Mouse (Mus musculus) frontal cortex, postnatal 25 days (tissue): ENCODE data around the gene Mical3.

ENCODE experiments used
- DNase-seq, 2 experiments: peaks; one replicate each; pipeline ENCODE4 v3.0.0; 2022; ENCODE audit warnings: low spot score in 2 of 2

Gene Mical3

GRCm38 (mm10) chr6:120903961-120904360, 226.8 kb downstream of the Mical3 start:
- DNase-seq: no peak

GRCm38 (mm10) chr6:120903450-120903912, 227.3 kb downstream of the Mical3 start:
- DNase-seq: no peak

- no peak for DNase-seq
Measured at GRCm38 (mm10) chr6:120901776-120902645, 228.8 kb downstream of the Mical3 start.

GRCm38 (mm10) chr6:120898188-120898833, 232.5 kb downstream of the Mical3 start:
- DNase-seq: peak in 1 of 2 experiments; percentile 25

- DNase-seq: no peak
Measured at GRCm38 (mm10) chr6:120894524-120894923, 236.3 kb downstream of the Mical3 start.

GRCm38 (mm10) chr6:120894089-120894488, 236.7 kb downstream of the Mical3 start:
- DNase-seq: no peak

GRCm38 (mm10) chr6:120886696-120887095, 244.1 kb downstream of the Mical3 start:
- no peak for DNase-seq

- DNase-seq: no peak
Measured at GRCm38 (mm10) chr6:120884436-120884835, 246.4 kb downstream of the Mical3 start.
